Mouse (Mus musculus) CH12F3 (cell line): ENCODE data around the gene Thumpd1.
"Not testable (repeated sequence)": the region's sequence is repeated elsewhere in the genome, so short reads cannot be mapped to it uniquely, and the experiment has no call there.

Experiments used
- in situ Hi-C: fragments of 300-500 bp; cut with MboI; formaldehyde crosslinking; loops from 2 replicates; pipeline ENCODE4 v1.14.3; 2020; ENCODE audit warnings: low sequenced_read_pairs

Gene Thumpd1

DNA sequence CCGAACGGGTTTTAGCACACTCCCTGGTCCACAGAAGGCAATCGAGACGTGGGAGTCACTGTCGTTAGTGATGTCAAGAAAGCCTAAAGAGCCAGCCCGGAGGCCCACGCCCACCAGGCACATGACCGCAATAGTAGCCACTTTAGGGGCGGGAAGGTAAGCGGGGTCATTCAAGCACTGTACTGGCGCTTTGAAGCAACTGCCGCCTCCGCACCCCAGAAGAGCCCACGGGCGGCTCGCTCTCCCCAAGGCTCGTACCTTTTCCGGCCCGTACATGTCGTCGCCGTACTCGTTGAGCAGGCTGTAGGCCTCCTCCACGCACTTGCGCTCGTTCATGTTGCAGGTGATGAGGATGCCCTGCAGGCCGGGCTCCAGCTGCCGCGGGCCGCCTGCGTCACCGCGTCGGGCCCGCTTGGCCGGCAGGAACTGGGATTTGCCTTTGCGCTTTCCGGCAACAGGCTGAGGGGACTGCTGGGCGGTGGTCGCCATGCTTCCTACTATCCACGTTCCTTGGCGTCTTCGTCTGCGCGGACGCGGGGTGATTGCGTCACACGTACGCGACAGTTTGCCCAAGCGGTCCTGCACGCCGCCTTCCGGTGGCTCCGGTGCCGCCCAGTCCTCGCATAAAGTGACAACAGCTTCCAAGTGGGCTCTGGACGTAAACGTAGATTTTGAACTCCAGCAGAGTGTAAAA is at the start of gene Thumpd1:
Thumpd1 (minus strand) TSS at position 546 of the 694 bp plus-strand sequence.
- in situ Hi-C loops = no loop called here

- in situ Hi-C loops = no loop called here
Measured at GRCm38 (mm10) chr7:119769895-119770294, 49.3 kb upstream of the Thumpd1 start.

DNA sequence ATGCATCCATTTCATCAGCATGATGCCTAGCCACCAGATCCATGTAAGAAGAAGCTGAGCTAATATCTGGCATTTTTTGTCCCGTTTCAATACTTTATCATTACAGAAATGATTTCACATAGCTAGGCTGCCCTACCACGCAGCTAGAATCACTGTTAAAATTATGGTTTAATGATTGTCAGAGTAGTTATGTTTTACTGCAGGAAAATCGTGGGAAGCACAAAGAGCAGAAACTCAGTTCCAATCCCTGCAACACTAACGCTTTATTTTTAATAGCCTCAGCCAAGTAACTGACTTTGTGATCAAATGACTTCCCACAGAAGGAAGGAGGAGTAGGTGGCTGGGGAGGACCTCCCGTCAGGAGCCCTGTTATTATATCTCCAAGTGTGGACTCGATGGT is 46.4 kb upstream of the Thumpd1 start:
- in situ Hi-C loops = no loop called here

- in situ Hi-C loops = no loop called here
Measured at GRCm38 (mm10) chr7:119764377-119764776, 43.8 kb upstream of the Thumpd1 start.

- in situ Hi-C loops = no loop called here
Measured at GRCm38 (mm10) chr7:119762166-119762697, 41.6 kb upstream of the Thumpd1 start.

DNA sequence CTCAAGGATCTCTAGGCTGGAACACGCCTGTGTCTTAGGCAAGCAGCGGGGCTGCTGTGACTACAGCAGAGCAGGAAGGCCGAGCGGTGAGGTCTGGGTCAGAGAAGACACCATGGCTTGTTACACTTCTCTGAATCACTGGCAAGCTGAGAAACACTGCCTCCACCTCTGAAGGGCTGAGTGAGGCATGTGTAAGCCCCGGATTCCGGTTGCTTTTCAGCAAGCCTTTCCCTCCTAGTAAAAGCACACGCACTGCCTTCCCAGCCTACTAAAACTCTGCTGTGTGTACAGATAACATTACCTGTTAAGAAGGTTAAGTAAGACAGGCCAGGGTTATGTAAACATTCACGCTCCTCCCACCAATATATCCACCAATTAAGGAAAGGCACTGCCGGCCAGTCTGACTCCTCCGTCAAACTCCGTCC is 39.9 kb upstream of the Thumpd1 start, which contains the start of gene Acsm3:
Acsm3 (plus strand) TSS at position 397 of the 425 bp plus-strand sequence.
- in situ Hi-C loops = no loop called here

GRCm38 (mm10) chr7:119753696-119754095 is 33.1 kb upstream of the Thumpd1 start:
- in situ Hi-C loops = no loop called here

DNA sequence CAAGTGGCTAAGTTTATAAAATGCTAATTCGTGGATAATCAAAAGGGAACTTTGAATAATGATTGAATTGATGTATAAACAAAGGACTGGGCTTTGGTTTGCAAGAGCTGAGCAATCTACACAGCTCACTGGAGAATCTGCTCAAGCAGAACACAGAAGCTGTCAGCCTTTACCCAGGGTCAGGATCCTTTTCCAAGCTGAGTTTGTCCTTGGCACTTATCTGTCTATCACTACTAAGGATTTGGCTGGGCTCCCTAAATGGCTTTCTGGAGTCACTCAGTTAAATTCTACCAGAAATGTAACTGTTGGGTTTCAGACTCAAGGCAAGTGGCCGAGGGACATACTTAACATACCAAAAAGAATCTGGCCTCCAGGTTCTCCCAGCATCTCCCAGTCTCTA is 29.3 kb upstream of the Thumpd1 start:
- in situ Hi-C loops = no loop called here

GRCm38 (mm10) chr7:119748761-119749160 is 28.2 kb upstream of the Thumpd1 start:
- in situ Hi-C loops = no loop called here

DNA sequence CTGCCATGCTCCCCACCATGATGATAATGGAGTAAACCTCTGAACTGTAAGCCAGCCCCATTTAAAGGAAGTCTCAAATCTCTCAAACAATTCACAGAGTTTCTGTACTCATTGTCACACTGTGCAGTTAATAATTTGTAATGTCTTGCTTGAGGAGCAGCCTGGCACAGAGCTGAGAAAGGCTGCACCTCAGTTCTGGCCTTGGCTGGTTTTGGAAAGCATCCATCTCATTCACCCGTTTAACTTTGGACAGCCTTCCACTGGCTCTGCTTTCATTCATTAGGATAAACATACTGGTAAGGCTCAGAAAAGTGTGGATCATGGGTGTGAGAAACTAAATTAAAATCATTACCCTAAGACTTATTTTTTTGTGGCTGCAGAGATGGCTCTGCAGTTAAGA is 25.3 kb upstream of the Thumpd1 start:
- in situ Hi-C loops = no loop called here

- in situ Hi-C loops = no loop called here
Measured at GRCm38 (mm10) chr7:119744321-119744720, 23.7 kb upstream of the Thumpd1 start.

DNA sequence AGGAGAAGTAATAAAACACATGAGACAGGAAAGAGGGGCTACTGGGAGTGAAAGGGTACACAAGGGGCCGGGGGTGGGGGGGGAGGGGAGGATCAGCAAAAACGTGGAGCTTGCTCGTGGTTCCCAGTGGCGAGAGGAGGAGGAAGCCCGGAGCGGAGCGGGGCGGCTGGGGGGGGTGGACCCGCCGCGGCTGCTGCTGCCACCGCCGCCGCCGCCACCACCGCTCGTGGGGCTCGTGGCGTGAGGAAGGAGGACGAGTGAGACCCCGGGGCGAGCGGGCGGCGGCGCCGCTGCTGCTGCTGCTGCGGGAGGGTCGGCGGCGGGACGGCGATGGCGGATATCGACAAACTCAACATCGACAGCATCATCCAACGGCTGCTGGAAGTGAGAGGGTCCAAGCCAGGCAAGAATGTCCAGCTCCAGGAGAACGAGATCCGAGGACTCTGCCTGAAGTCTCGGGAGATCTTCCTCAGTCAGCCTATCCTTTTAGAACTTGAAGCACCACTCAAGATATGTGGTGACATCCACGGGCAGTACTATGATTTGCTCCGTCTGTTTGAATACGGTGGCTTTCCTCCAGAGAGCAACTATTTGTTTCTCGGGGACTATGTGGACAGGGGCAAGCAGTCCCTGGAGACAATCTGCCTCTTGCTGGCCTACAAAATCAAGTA is 19.3 kb upstream of the Thumpd1 start:
- in situ Hi-C loops = not testable (repeated sequence)

DNA sequence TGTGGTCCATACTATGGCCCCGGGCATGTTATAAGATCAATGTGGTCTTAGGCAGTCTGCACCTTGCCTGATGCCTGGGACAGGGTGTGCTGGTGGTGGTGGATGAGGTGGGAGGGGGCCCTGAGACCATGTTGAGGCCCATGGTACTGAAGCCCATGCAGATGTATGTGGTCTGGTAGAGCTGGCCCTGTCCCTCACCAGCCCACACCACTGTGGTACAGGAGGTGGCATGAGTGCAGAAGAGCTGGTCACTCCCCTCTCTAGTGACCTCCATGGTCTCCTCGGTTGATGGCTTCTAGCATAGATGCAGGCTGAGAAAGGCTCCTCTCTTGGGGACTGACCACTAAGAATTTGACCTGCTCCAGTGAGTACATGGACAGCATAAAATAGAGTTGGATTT is 18.3 kb upstream of the Thumpd1 start:
- in situ Hi-C loops = no loop called here

- in situ Hi-C loops = not testable (repeated sequence)
Measured at GRCm38 (mm10) chr7:119731262-119731661, 10.7 kb upstream of the Thumpd1 start.

- in situ Hi-C loops = no loop called here
Measured at GRCm38 (mm10) chr7:119727621-119728020, 7.0 kb upstream of the Thumpd1 start.

- in situ Hi-C loops = no loop called here
Measured at GRCm38 (mm10) chr7:119720947-119721310, 331 bp upstream of the Thumpd1 start.

- in situ Hi-C loops = no loop called here
Measured at GRCm38 (mm10) chr7:119714111-119714510, 6.5 kb downstream of the Thumpd1 start.

GRCm38 (mm10) chr7:119694926-119695325 is 25.7 kb downstream of the Thumpd1 start:
- in situ Hi-C loops = no loop called here

DNA sequence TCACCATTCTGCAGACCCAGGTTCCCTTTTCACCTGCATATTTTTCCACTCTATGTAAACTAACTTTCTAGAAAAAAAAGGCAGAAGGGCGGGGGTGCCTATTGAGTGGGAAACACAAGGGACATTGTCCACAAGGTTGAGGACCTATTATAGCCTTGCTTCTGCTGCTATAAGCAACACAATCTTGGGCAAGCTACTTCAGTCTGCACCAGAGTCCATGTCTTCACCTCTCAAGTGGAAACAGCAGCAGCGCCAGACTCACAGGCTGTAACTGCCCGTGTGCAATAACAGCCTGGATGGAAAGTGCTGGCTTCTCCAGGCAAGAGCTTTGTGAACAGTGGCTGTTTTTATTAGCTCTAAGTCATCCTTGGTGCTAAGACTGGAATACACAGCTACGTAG is 28.3 kb downstream of the Thumpd1 start:
- in situ Hi-C loops = no loop called here

- in situ Hi-C loops = no loop called here
Measured at GRCm38 (mm10) chr7:119689726-119690125, 30.9 kb downstream of the Thumpd1 start, which contains the start of gene Acsm4. Acsm4 (plus strand) TSS chr7:119690026.

- in situ Hi-C loops = no loop called here
Measured at GRCm38 (mm10) chr7:119682699-119683098, 37.9 kb downstream of the Thumpd1 start.

DNA sequence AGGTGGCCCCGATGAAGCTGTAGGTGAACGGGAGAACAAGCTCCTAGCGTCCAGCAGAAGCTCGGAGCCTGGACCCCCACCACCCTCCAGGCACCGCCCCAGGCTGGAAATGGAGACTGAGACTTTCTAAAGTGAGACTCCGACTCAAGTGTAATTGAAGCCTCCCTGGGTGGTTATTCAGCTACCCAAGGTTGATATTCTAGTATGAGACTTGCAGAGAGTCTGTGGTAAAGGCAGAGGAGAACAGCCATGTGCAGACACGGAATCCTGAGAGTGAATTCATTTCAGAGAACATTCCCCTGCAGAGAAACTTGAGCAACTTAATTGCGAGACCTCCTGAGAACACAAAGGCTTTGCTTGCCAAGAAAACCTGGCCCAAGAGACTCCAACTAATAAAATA is 40.5 kb downstream of the Thumpd1 start:
- in situ Hi-C loops = no loop called here
